Mouse (Mus musculus): ENCODE data around the gene Ak4.

DNA sequence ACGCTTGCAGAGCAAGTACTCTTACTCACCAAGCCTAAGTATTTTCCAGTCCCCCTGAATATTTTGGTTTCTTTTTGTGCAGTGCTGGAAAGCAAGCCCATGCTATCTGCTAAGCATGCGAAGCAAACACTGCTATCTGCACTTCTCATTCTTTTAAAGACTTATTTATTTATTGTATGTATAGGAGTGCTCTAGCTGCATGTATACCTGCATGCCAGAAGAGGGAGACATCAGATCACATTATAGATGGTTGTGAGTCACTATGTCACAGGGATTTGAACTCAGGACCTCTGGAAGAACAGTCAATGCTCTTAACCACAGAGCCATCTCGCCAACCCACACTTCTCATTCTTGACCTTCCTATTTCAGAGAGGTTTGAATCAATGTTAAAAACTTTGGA is 94.2 kb downstream of the Ak4 start:
- TF ChIP-seq CTCF (IDR thresholded peaks at IDR 0.05; ENCODE audit: low read depth): peak; percentile 4; the same call in 1 of the 2 replicates
- no peak for TF ChIP-seq EP300 (IDR thresholded peaks at IDR 0.05; ENCODE audit: low read depth)

Data from liver, embryonic 14.5 days (tissue).